Mouse (Mus musculus): ENCODE measurements around the gene Itgb5. TPM values are rescaled to one million over a fixed set of nuclear protein-coding genes. Genes with fewer than 3 reads are reported as not detected.

Itgb5 gene
- polyA plus RNA-seq, 1 experiment from 2014 or later, result 46.9 TPM

DNA sequence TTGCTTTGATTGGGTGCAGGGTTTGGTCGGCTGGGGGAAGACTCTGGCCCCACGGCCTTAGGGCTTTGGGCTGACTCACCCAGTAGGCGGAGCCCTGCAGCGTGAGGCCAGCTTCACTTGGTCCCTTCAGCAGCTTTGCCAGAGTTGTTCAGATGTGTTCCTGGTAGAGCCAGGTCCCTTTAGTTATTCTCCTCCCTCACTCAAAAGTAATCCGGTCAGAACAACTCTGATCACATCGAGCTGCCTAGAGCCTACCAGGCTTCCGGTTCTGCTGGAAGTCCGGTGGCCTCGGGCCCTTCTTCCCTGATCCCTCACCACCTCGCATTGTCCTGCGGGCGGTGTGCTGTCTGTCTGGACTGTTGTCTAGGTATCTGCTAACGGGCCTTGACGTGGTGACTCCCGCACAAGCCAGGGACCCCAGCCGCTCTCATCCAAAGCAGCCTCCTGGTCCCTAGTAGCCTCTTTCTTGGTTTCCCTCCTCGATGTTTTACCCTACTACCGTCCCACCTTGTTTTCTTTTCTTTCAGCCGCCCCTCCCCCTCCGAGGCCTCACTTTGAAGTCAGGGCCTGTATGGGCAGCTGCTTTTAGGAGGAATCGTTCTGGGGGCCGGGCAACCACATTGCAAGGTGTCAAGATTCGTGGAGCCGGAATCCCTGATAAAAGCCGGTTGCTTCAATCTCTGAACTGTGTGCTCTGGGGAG, 4.5 kb downstream of the Itgb5 start:
- peak; percentile 68 for ATAC-seq (replicated peaks; ENCODE audit: low FRiP score)
- peak overlapping the region; percentile 32; the same call in 1 of the 2 replicates for H3K9ac ChIP-seq
- peak overlapping the region; percentile 37 for H3K4me3 ChIP-seq (replicated peaks)
- no peaks in the 10 kb centered on the region for H3K9me3 ChIP-seq (replicated peaks)
- H3K27me3 ChIP-seq, result no peaks in the 10 kb centered on the region
- peak overlapping the region; percentile 83 for H3K27ac ChIP-seq
- peak overlapping the region; percentile 70 for H3K4me2 ChIP-seq
- 4% methylated on average over 25 of the region's 25 CpGs for WGBS
- H3K4me1 ChIP-seq, result peaks cover 49% of the 10 kb centered on the region
- H3K36me3 ChIP-seq, result no peaks in the 10 kb centered on the region

DNA sequence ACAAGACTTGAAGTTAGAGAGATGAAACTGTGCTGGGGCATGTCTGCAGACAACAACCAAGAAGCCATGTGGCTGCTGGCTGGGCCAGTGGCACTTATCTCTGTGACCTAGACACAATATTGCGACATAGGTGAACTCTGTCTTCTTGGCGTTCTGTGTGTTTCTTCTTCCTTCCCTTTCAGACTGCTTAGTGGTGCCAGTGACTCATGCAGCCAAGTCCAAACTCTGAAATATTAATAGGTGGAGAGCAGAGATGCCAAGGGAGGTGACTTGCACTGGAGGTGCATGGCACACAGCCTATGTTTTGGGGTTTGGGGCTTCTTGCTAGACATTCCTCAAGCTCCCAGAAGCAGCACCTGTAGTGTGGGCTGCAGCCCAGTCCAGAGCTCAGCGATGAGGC, 7.2 kb downstream of the Itgb5 start:
- Histone ChIP-seq H3K9ac (no peak overlapping the region), H3K4me1 (peaks cover 50% of the 10 kb centered on the region), H3K27me3 (no peaks in the 10 kb centered on the region), H3K9me3 (replicated peaks) (no peaks in the 10 kb centered on the region), H3K4me3 (replicated peaks) (no peak overlapping the region), H3K27ac (no peak overlapping the region), H3K36me3 (no peaks in the 10 kb centered on the region), H3K4me2 (no peak overlapping the region)
- no peak for ATAC-seq (replicated peaks; ENCODE audit: low FRiP score)
- 90% methylated on average over 3 of the region's 3 CpGs for WGBS

DNA sequence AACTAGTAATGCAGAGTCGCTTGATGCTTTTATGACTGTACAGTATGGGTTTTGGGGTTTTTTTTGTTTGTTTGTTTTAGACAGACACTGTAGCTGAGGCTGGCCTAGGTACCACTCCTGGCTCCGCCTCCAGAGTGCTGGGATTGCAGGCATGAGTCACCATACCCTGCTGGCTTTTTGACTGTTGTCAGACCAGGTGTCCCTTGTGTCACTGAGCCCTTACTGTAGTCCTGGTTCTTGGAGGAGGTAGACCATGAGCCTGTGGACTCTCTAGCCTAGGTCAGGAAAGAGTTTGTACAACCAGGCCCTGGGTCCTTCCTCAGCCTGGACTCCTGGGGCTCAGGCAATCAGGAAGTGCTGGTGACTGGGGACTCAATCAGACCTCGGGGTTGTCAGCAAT, 7.7 kb downstream of the Itgb5 start:
- 73% methylated on average over 3 of the region's 3 CpGs for WGBS
- Histone ChIP-seq H3K36me3 (no peaks in the 10 kb centered on the region), H3K9ac (no peak overlapping the region), H3K9me3 (replicated peaks) (no peaks in the 10 kb centered on the region), H3K27ac (no peak overlapping the region), H3K4me2 (no peak overlapping the region), H3K4me1 (peaks cover 46% of the 10 kb centered on the region), H3K27me3 (no peaks in the 10 kb centered on the region), H3K4me3 (replicated peaks) (no peak overlapping the region)
- ATAC-seq (replicated peaks; ENCODE audit: low FRiP score), result no peak

DNA sequence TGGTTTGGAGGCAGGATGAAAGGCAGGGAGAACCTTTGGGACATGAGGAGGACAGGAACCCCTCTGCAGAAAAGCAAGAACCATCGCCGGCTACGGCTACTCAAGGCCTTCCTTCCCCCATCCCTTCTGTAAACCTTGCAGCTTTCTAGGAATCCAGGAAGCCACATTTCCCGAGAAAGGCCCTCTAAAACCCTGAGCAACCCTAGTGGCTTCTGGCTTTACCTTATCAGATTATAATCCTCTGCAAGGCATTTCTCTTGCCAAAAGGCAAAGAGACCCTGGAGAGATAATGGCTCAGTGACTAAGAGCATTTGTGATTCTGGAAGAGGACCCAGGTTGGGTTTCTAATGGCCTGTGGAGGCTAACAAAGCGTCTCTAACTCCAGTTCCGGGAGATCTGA, 11.2 kb downstream of the Itgb5 start:
- no peaks in the 10 kb centered on the region for H3K9me3 ChIP-seq (replicated peaks)

DNA sequence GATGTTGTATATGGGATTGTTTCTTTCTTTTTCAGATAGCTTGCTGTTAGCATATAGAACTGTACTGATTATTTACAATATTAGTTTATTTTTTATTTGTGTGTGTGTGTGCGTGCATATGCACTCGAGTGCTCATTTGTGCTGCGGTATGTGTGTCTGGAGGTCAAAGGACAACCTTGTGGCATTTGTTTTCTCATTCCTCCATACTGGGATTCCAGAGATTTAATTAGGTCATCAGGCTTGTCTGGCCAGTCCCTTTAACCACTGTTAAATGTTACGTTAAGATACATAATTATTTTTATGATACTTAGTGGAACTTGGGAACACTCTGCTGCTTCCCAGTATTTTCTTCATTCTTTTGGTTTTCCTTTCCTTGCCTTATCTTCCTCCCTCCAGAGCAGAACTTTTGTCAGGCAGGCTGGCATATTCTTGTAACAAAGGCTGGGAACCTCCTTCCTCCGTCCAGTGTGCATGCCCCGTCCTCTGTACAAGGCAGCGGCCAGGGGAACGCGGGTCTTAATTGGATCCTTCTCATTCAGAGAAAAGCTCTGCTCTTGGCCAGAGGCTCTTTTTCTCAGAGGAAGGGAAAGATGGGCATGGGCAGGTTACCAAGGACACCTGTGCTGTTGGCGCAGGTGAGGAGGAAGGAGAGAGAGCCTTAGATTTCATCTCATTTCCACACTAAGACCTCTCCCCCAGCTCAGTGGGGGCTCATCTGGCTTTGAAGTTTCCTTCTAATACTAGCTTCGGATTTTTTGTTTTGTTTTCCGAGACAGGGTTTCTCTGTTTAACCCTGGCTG, 12.8 kb downstream of the Itgb5 start:
- Histone ChIP-seq H3K36me3 (peaks cover 8% of the 10 kb centered on the region), H3K27me3 (no peaks in the 10 kb centered on the region), H3K4me2 (no peak overlapping the region), H3K27ac (no peak overlapping the region), H3K9ac (no peak overlapping the region), H3K4me3 (replicated peaks) (no peak overlapping the region), H3K9me3 (replicated peaks) (no peaks in the 10 kb centered on the region), H3K4me1 (peaks cover 16% of the 10 kb centered on the region)
- 71% methylated on average over 12 of the region's 12 CpGs for WGBS
- no peak for ATAC-seq (replicated peaks; ENCODE audit: low FRiP score)

More for the DNA sequence above, 11.2 kb downstream of the Itgb5 start:
- H3K4me1 ChIP-seq, result peaks cover 17% of the 10 kb centered on the region
- 44% methylated on average over 6 of the region's 6 CpGs for whole genome bisulfite sequencing
- no peak for ATAC-seq (replicated peaks; ENCODE audit: low FRiP score)
- H3K27me3 ChIP-seq, result no peaks in the 10 kb centered on the region
- no peak overlapping the region for H3K4me2 ChIP-seq
- H3K36me3 ChIP-seq, result no peaks in the 10 kb centered on the region
- no peak overlapping the region for H3K9ac ChIP-seq
- no peak overlapping the region for H3K4me3 ChIP-seq (replicated peaks)
- H3K27ac ChIP-seq, result peak overlapping the region; percentile 20; the same call in 1 of the 2 replicates

DNA sequence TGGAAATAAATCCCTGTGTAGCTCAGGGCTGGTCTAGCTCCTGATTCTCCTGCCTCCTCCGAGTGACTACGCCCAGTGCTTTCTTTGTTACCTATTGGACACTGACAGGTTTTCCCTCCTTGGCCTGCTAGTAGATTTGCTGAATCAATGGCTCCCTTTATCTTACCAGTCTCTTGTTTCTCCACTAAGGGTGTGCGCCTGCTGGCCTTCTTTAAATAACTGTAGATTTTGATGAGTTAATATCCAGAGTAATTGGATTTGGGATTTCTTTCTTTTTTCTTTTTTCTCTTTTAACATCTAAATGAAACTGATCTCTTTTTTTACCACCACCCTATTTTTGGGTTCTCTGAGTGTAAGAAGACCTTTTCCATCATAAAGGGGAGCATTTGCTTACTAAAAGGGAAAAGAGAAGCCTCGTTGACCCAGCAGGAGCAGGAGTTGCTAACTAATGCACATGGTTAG, 14.7 kb downstream of the Itgb5 start:
- Histone ChIP-seq H3K4me2 (no peak overlapping the region), H3K27me3 (no peaks in the 10 kb centered on the region), H3K9ac (no peak overlapping the region), H3K9me3 (replicated peaks) (no peaks in the 10 kb centered on the region), H3K4me1 (peaks cover 11% of the 10 kb centered on the region), H3K36me3 (peaks cover 8% of the 10 kb centered on the region), H3K4me3 (replicated peaks) (no peak overlapping the region), H3K27ac (no peak overlapping the region)
- ATAC-seq (replicated peaks; ENCODE audit: low FRiP score), result no peak
- 75% methylated on average over 4 of the region's 4 CpGs for WGBS

DNA sequence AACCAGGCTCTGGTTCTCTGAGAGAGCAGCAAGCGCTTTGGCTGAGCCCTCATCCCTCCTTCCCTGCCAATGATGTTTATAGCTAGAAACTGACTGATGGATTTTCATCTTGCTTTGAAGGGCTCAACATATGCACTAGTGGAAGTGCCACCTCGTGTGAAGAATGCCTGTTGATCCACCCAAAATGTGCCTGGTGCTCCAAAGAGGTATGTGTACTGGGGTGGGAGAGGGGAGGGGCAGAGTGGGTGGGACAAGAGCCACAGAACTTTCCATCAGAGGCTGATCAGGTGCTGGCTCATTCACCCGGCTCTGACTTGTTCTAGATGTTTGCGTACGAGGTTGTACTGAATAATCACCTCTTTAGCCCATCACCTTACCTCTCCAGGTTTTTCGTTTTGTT, 15.4 kb downstream of the Itgb5 start:
- H3K4me1 ChIP-seq, result peaks cover 11% of the 10 kb centered on the region
- H3K9me3 ChIP-seq (replicated peaks), result no peaks in the 10 kb centered on the region
- H3K4me3 ChIP-seq (replicated peaks), result no peak overlapping the region
- H3K4me2 ChIP-seq, result no peak overlapping the region
- no peaks in the 10 kb centered on the region for H3K27me3 ChIP-seq
- WGBS, result 80% methylated on average over 6 of the region's 6 CpGs
- H3K27ac ChIP-seq, result no peak overlapping the region
- H3K36me3 ChIP-seq, result peaks cover 8% of the 10 kb centered on the region
- H3K9ac ChIP-seq, result no peak overlapping the region
- ATAC-seq (replicated peaks; ENCODE audit: low FRiP score), result no peak

DNA sequence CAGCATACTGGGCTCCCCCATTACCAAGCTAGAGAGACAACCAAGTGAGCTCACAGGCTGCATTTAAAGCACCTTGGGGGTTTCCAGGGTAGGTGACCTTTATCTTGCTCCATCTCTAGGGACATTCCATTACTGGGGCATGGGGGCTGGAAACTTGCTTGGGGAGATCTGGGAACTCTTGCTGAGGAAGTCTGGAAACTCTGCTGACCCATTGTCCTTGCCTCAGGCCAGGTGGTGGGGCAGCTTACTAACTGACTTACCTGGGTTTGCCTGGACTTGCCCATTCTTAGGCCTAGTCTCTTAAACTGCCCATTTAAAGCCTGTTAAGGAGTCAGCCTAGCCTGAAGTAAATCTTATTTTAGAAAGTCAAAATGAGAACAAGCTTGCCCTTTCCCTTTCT, 23.8 kb downstream of the Itgb5 start:
- Histone ChIP-seq H3K9ac (no peak overlapping the region), H3K27ac (no peak overlapping the region), H3K4me3 (replicated peaks) (no peak overlapping the region), H3K9me3 (replicated peaks) (0 out of 2 replicates have a peak, but pooled peaks cover 3% of the 10 kb centered on the region), H3K4me2 (no peak overlapping the region), H3K36me3 (peaks cover 4% of the 10 kb centered on the region; the same call in 1 of the 2 replicates), H3K4me1 (0 out of 2 replicates have a peak, but pooled peaks cover 2% of the 10 kb centered on the region), H3K27me3 (no peaks in the 10 kb centered on the region)
- no peak for ATAC-seq (replicated peaks; ENCODE audit: low FRiP score)

DNA sequence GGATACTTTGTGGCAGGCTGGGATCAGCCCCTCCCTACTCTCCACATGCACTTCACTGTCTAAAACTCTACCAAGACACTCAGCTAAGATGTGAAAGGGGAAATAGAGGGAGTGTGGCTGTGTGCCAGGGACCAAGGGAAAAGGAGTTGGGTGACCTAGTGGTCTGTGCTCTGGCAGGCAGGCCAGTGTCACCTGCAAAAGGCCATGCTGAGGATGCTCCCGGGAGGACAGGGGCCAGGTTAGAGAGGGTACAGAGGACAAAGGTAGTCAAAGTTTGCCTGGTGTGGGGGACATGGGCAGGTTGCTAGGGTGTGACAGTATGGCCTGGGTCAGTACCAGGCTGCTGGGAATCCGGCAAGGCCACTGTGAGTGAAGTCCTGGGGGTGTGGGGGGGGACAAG, 29.3 kb downstream of the Itgb5 start:
- H3K9ac ChIP-seq, result no peak overlapping the region
- 0 out of 2 replicates have a peak, but pooled peaks have one; percentile 49 for ATAC-seq (replicated peaks; ENCODE audit: low FRiP score)
- peaks cover 11% of the 10 kb centered on the region for H3K4me1 ChIP-seq
- H3K9me3 ChIP-seq (replicated peaks), result no peaks in the 10 kb centered on the region
- H3K27ac ChIP-seq, result no peak overlapping the region
- H3K36me3 ChIP-seq, result no peaks in the 10 kb centered on the region
- H3K27me3 ChIP-seq, result no peaks in the 10 kb centered on the region
- WGBS, result 83% methylated on average over 2 of the region's 2 CpGs
- H3K4me2 ChIP-seq, result no peak overlapping the region
- H3K4me3 ChIP-seq (replicated peaks), result no peak overlapping the region

DNA sequence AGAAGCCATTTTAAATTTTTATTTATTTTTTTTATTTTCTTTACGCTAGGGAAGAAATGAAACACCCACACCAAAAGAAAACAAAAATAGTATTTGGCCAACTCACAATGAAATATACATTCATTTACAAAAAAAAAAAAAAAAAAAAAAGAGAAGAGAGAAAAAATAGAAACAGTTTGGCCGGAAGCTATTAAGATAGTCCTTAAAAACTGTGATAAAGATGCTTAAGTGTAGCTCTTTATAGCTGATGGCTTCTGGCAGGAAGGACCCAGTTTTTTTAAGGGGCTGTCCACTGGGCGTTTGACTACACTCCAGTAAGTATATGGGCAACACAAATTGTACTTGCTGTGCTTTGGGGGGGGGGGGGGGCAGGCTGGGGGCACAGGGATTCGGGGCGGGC, 29.9 kb downstream of the Itgb5 start:
- H3K4me2 ChIP-seq, result no peak overlapping the region
- no peaks in the 10 kb centered on the region for H3K9me3 ChIP-seq (replicated peaks)
- peaks cover 11% of the 10 kb centered on the region for H3K4me1 ChIP-seq
- no peaks in the 10 kb centered on the region for H3K36me3 ChIP-seq
- no peak for ATAC-seq (replicated peaks; ENCODE audit: low FRiP score)
- H3K9ac ChIP-seq, result no peak overlapping the region
- H3K27ac ChIP-seq, result no peak overlapping the region
- H3K27me3 ChIP-seq, result no peaks in the 10 kb centered on the region
- WGBS, result 65% methylated on average over 5 of the region's 5 CpGs
- no peak overlapping the region for H3K4me3 ChIP-seq (replicated peaks)

DNA sequence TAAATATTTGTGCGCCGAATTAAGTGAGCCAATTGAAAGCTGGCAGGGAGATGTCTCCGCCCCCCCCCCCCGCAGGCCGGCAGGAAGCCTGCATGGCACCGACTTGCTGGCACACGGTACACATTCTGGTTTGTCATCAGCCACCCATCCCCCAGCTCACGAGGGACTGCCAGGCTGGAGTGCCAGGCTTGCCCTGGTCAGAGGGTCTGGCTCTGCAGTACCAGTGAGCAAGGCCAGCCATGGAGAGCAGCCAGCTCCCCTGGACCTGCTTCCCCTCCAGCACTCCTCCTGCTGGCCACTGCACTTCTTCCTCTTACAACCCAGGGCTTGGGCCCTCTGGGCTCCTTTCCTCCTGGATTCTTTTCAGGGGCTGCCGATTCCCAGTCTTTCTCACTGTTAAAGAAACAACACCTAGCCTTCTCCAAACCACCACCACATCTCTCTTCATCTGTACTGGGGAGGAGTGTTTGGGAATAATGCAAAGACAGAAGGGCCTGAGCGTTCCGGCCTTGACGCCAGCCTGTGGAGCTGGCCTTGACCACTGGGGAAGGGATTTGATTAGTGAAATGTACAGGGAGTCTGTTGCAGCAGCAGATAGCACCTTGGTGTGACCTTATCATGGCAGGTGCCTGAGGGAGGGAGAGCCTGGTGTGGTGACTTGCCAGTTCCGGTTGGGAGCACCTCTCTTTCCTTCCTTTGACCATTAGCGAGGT, 30.7 kb downstream of the Itgb5 start:
- Histone ChIP-seq H3K27ac (no peak overlapping the region; the same call in 1 of the 2 replicates), H3K4me1 (peaks cover 11% of the 10 kb centered on the region), H3K4me3 (replicated peaks) (no peak overlapping the region), H3K36me3 (no peaks in the 10 kb centered on the region), H3K9ac (no peak overlapping the region), H3K27me3 (no peaks in the 10 kb centered on the region), H3K4me2 (peak overlapping the region; percentile 34; the same call in 1 of the 2 replicates), H3K9me3 (replicated peaks) (no peaks in the 10 kb centered on the region)
- 47% methylated on average over 14 of the region's 14 CpGs for WGBS
- ATAC-seq (replicated peaks; ENCODE audit: low FRiP score), result peak; percentile 62

DNA sequence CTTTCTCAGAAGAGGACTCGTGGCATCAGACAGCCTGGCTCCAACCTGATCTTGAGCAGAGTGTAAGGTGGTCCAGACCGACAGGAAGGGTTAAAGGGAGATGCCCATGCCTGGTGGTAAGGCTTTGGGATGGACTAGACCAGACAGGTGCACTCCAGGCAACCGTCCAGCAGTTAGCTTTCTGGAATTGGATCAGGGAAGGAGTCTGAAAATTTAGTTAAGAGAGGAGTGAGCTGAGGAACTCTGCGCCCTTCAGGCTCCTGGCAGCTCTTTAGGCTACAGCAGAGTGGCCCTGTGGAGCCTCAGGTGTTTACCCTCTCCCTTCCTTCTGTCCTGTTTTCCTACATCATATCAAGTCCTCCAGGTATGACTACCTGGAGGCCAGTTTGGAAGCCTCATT, 32.9 kb downstream of the Itgb5 start:
- Histone ChIP-seq H3K36me3 (peaks cover 6% of the 10 kb centered on the region; the same call in 1 of the 2 replicates), H3K27me3 (no peaks in the 10 kb centered on the region), H3K4me1 (peaks cover 9% of the 10 kb centered on the region), H3K9me3 (replicated peaks) (no peaks in the 10 kb centered on the region), H3K9ac (no peak overlapping the region), H3K4me3 (replicated peaks) (no peak overlapping the region), H3K4me2 (no peak overlapping the region), H3K27ac (no peak overlapping the region)
- no peak for ATAC-seq (replicated peaks; ENCODE audit: low FRiP score)
- WGBS, result 80% methylated on average over 4 of the region's 4 CpGs
